Mouse (Mus musculus): ENCODE measurements at regions not wholly inside any gene's neighbourhood (a gene's known extent, or its start where the extent isn't known, plus 50 kb on each side); places are given as distances from the start of the nearest gene placed in this dataset.
"Not testable (repeated sequence)": the region's sequence is repeated elsewhere in the genome, so short reads cannot be mapped to it uniquely, and the experiment has no call there.

GRCm38 (mm10) chr4:23567827-23568226 lies 928.4 kb upstream of the Mms22l start:
- no peak for DNase-seq (ENCODE audit: low read depth, low spot score)

- DNase-seq (ENCODE audit: low read depth, low spot score): no peak
Measured at GRCm38 (mm10) chr4:23573013-23573412, 923.2 kb upstream of the Mms22l start.

- DNase-seq (ENCODE audit: low read depth, low spot score): no peak
Measured at GRCm38 (mm10) chr4:23587412-23587811, 908.8 kb upstream of the Mms22l start.

- no peak for DNase-seq (ENCODE audit: low read depth, low spot score)
Measured at GRCm38 (mm10) chr4:23590883-23591282, 905.4 kb upstream of the Mms22l start.

- DNase-seq (ENCODE audit: low read depth, low spot score): no peak
Measured at GRCm38 (mm10) chr4:23591593-23591992, 904.7 kb upstream of the Mms22l start.

GRCm38 (mm10) chr4:23600070-23600469 lies 896.2 kb upstream of the Mms22l start:
- no peak for DNase-seq (ENCODE audit: low read depth, low spot score)

- DNase-seq (ENCODE audit: low read depth, low spot score): no peak
Measured at GRCm38 (mm10) chr4:23601426-23602293, 894.6 kb upstream of the Mms22l start.

- DNase-seq (ENCODE audit: low read depth, low spot score): no peak
Measured at GRCm38 (mm10) chr4:23602294-23602932, 893.8 kb upstream of the Mms22l start.

GRCm38 (mm10) chr4:23607348-23607747 lies 888.9 kb upstream of the Mms22l start:
- DNase-seq (ENCODE audit: low read depth, low spot score): no peak

- no peak for DNase-seq (ENCODE audit: low read depth, low spot score)
Measured at GRCm38 (mm10) chr4:23621208-23621607, 875.0 kb upstream of the Mms22l start.

GRCm38 (mm10) chr4:23622231-23622630 lies 874.0 kb upstream of the Mms22l start:
- DNase-seq (ENCODE audit: low read depth, low spot score): no peak

GRCm38 (mm10) chr4:23636231-23636928 lies 859.9 kb upstream of the Mms22l start:
- no peak for DNase-seq (ENCODE audit: low read depth, low spot score)

GRCm38 (mm10) chr4:23636929-23637235 lies 859.4 kb upstream of the Mms22l start:
- DNase-seq (ENCODE audit: low read depth, low spot score): no peak

GRCm38 (mm10) chr4:23656671-23657070 lies 839.6 kb upstream of the Mms22l start:
- DNase-seq (ENCODE audit: low read depth, low spot score): not testable (repeated sequence)

- no peak for DNase-seq (ENCODE audit: low read depth, low spot score)
Measured at GRCm38 (mm10) chr4:23668896-23669295, 827.4 kb upstream of the Mms22l start.

- DNase-seq (ENCODE audit: low read depth, low spot score): no peak
Measured at GRCm38 (mm10) chr4:23703626-23704025, 792.6 kb upstream of the Mms22l start.

- DNase-seq (ENCODE audit: low read depth, low spot score): no peak
Measured at GRCm38 (mm10) chr4:23710716-23711115, 785.5 kb upstream of the Mms22l start.

GRCm38 (mm10) chr4:23713781-23714415 lies 782.4 kb upstream of the Mms22l start:
- no peak for DNase-seq (ENCODE audit: low read depth, low spot score)

GRCm38 (mm10) chr4:23727846-23728245 lies 768.4 kb upstream of the Mms22l start:
- DNase-seq (ENCODE audit: low read depth, low spot score): no peak

GRCm38 (mm10) chr4:23732471-23732870 lies 763.8 kb upstream of the Mms22l start:
- no peak for DNase-seq (ENCODE audit: low read depth, low spot score)

- no peak for DNase-seq (ENCODE audit: low read depth, low spot score)
Measured at GRCm38 (mm10) chr4:23744079-23744478, 752.2 kb upstream of the Mms22l start.

- no peak for DNase-seq (ENCODE audit: low read depth, low spot score)
Measured at GRCm38 (mm10) chr4:23758005-23758404, 738.2 kb upstream of the Mms22l start.
